Mouse (Mus musculus): ENCODE measurements at regions not wholly inside any gene's neighbourhood (a gene's known extent, or its start where the extent isn't known, plus 50 kb on each side); places are given as distances from the start of the nearest gene placed in this dataset.
"Not testable (repeated sequence)": the region's sequence is repeated elsewhere in the genome, so short reads cannot be mapped to it uniquely, and the experiment has no call there.

DNA sequence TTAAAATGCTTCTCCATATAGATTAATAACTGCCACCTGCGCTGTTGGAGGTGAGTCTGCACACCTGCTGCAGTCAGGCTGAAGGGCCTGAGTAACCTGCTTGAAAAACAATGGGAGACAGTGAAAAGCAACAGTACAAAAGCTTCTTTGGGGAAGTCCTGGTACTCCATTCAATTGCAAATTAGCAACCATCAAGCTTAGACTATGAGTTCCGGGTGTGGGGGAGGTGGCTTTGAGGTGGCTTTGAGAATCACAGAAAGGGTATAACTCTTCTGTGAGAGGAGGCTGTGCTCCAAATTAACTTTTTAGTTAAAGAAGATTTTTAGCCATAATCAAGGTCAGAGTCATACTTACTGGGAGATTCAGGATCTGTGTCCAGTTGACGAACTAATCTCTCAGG lies 521.5 kb upstream of the Pfkp start:
- TF ChIP-seq CTCF (conservative IDR thresholded peaks at IDR 0.05; ENCODE audit: low read length), result not testable (repeated sequence)
- TF ChIP-seq NANOG (IDR thresholded peaks at IDR 0.05; ENCODE audit: borderline replicate concordance, low read length), result peak; percentile 81; the same call in 1 of the 2 replicates
